ENCODE assay signal across 15 mouse cellular contexts in the genomic region with DNA sequence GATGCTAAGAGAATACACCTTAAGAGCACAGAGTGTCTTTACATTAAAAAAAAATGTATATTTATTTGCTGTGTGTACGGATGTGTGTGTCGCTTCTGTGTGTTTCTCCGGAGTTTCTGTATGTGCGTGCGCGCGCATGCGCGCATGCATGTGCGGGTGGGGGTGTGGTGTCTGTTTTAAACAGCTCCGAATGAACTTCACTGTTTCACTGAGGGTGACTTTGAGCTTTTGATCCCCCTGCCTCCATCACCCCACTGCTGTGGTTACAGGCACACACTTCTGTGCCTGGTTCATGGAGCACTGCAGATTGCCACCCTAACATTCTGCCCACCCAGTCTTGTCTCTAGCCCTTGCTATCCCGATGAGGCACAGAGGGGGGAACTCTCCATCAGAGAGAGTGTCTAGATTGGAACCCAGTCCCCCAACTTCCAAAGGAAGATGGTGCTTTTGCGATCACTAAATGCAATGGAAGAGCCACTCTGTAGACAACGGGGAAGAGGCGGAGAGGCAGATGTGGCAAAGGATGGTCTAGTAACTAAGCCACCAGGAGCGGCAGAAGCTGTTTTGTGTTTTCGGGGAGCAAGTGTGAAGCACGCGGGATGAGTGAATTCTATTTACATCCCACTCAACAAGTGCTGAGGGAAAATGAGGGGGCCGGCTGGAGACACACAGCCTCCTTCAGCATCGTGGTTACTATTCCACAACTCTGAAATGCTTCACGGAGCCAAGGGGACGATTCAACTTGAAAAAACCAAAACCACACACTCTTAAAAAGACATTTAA. TPM values are rescaled to one million over a fixed set of nuclear protein-coding genes. Genes with fewer than 3 reads are reported as not detected.
A peak's percentile ranks its signal among the peaks of the same experiment; 100 is the strongest.
DNase-seq lines count a peak whose midpoint lies in the region; ATAC-seq and TF ChIP-seq lines count a peak whose summit lies in the region.
"Had no signal": no experiment of that assay in that cellular context is flagged by ENCODE, and none has a peak within 500 bp of the region (broad histone marks: within the 10 kb centered on the region; RNA-seq: fewer than 3 reads in every experiment).

No protein-coding gene starts in this region.

- no peak overlapping the region for H3K9ac ChIP-seq in ES-E14 (ENCODE audit: insufficient read depth, low read depth, low read length, poor library complexity, severe bottlenecking)
- no peak overlapping the region for H3K9ac ChIP-seq in intestine, embryonic 15.5 days
- no peak overlapping the region for H3K9ac ChIP-seq in heart, embryonic 12.5 days
- H3K9ac ChIP-seq: heart, embryonic 13.5 days had no signal

- H3K4me1 ChIP-seq in ES-E14 (ENCODE audit: control insufficient read depth in 2 of 2, insufficient read depth in 2 of 2, low read length in 2 of 2, poor library complexity in 1 of 2) = peaks cover 3 to 4% of the 10 kb centered on the region in 2 experiments; a peak in 1 of 4 replicates
- no peaks in the 10 kb centered on the region for H3K4me1 ChIP-seq in intestine, embryonic 15.5 days (replicated peaks)
- H3K4me1 ChIP-seq in heart, embryonic 12.5 days (replicated peaks) = no peaks in the 10 kb centered on the region
- H3K4me1 ChIP-seq: heart, embryonic 13.5 days had no signal

- WGBS in intestine, embryonic 15.5 days = 89% methylated on average over 23 of the region's 23 CpGs
- 86% methylated on average over 23 of the region's 23 CpGs for WGBS in heart, embryonic 12.5 days

- H3K27ac ChIP-seq in ES-E14 (ENCODE audit: insufficient read depth, low read depth, low read length, poor library complexity, severe bottlenecking) = no peak overlapping the region
- H3K27ac ChIP-seq in intestine, embryonic 15.5 days = no peak overlapping the region
- H3K27ac ChIP-seq in heart, embryonic 12.5 days (ENCODE audit: poor library complexity, severe bottlenecking) = no peak overlapping the region
- H3K27ac ChIP-seq: heart, embryonic 13.5 days; kidney, postnatal 0 days; macrophage had no signal

- peak; percentile 91 for ATAC-seq in frontal cortex, adult (ENCODE audit: low TSS enrichment)
- ATAC-seq in intestine, embryonic 15.5 days = no peak
- ATAC-seq in heart, embryonic 12.5 days (ENCODE audit: insufficient number of reproducible peaks, low FRiP score) = no peak
- ATAC-seq: CD4-positive, CD25-positive, alpha-beta regulatory T cell, adult 4 months had no signal

- peak overlapping the region; percentile 9 to 59; a peak in 3 of 4 replicates for H3K4me3 ChIP-seq in ES-E14 (ENCODE audit: insufficient read depth in 1 of 2, low read depth in 1 of 2, low read length in 2 of 2, poor library complexity in 1 of 2, severe bottlenecking in 1 of 2)
- H3K4me3 ChIP-seq in intestine, embryonic 15.5 days (replicated peaks) = no peak overlapping the region
- H3K4me3 ChIP-seq in heart, embryonic 12.5 days = no peak overlapping the region
- H3K4me3 ChIP-seq: heart, embryonic 13.5 days had no signal

- in situ Hi-C loops in ES-E14 (cut with MboI; ENCODE audit: low sequenced_read_pairs in 2 of 2, unreplicated experiment in 2 of 2) = no loop called here

- H3K4me2 ChIP-seq in intestine, embryonic 15.5 days (replicated peaks) = no peak overlapping the region
- H3K4me2 ChIP-seq in heart, embryonic 12.5 days = no peak overlapping the region
- H3K4me2 ChIP-seq: heart, embryonic 13.5 days had no signal

- no peaks in the 10 kb centered on the region for H3K9me3 ChIP-seq in ES-E14 (ENCODE audit: control insufficient read depth, insufficient read depth, low read depth, low read length)
- H3K9me3 ChIP-seq in intestine, embryonic 15.5 days = no peaks in the 10 kb centered on the region
- H3K9me3 ChIP-seq in heart, embryonic 12.5 days (replicated peaks) = peaks cover 4% of the 10 kb centered on the region

- no peak for DNase-seq in ES-E14 (ENCODE audit: low read depth, low spot score)
- DNase-seq in layer of hippocampus, adult 9-11 months = peak; percentile 84
- peak; percentile 78 to 87 for DNase-seq in right cerebral cortex, postnatal 10 days (ENCODE audit: low spot score in 2 of 2)
- DNase-seq in kidney, postnatal 4 days = no peak
- DNase-seq: cerebellum, postnatal 36 days; gastrocnemius, postnatal 25 days; lung, adult 18-20 months; midbrain, embryonic 14.5 days had no signal

- H3K36me3 ChIP-seq in ES-E14 (ENCODE audit: control insufficient read depth, insufficient read depth, low read length, poor library complexity, severe bottlenecking) = no peaks in the 10 kb centered on the region
- no peaks in the 10 kb centered on the region for H3K36me3 ChIP-seq in intestine, embryonic 15.5 days
- H3K36me3 ChIP-seq in heart, embryonic 12.5 days = no peaks in the 10 kb centered on the region
- H3K36me3 ChIP-seq: heart, embryonic 13.5 days had no signal

- no peaks in the 10 kb centered on the region for H3K27me3 ChIP-seq in intestine, embryonic 15.5 days (replicated peaks)
- no peaks in the 10 kb centered on the region for H3K27me3 ChIP-seq in heart, embryonic 12.5 days (replicated peaks)
- H3K27me3 ChIP-seq: heart, embryonic 13.5 days had no signal

TF ChIP-seq in ES-E14, 5 proteins besides CTCF, POLR2A, EP300 and RAD21:
- no peak for TF ChIP-seq MAFK (IDR thresholded peaks at IDR 0.05; ENCODE audit: insufficient read depth, low read depth, low read length)

RNA-seq across cellular contexts. Expression of a gene that starts 7.1 kb away (rescaled TPM):
- 15.0 and 17.0 TPM in 2 replicates for total RNA-seq in ES-E14 (2012; rRNA removed)
- polyA plus RNA-seq in intestine, embryonic 15.5 days (2015; fragmentation: Nextera tagmentation; extraction: Ambion mirVana) = 85.2 and 93.9 TPM in 2 replicates
- polyA plus RNA-seq in heart, embryonic 12.5 days (2016; fragmentation: Nextera tagmentation; extraction: Ambion mirVana) = 16.2 and 18.4 TPM in 2 replicates

Comparison
In these comparisons a context has a peak if more than half of its experiments do, and no peak if none do; other contexts are left out.
1. DNase-seq: peak in layer of hippocampus, adult 9-11 months (single experiment) and right cerebral cortex, postnatal 10 days (2 of 2); none in ES-E14 (single experiment) and kidney, postnatal 4 days (0 of 2).
2. H3K4me3 ChIP-seq: peak in ES-E14 (2 of 2); none in intestine, embryonic 15.5 days (single experiment) and heart, embryonic 12.5 days (single experiment).